Mouse (Mus musculus) neutrophil, adult 5-6 weeks (primary cell): Measurements from ENCODE around the gene Gm21366. TPM values are rescaled to one million over a fixed set of nuclear protein-coding genes. Genes with fewer than 3 reads are reported as not detected.
"Not testable (repeated sequence)": the region's sequence is repeated elsewhere in the genome, so short reads cannot be mapped to it uniquely, and the experiment has no call there.

Experiments used
- ATAC-seq: fragments of 151-379, 151-347 bp; 2 replicates; pipeline ENCODE4 v1.8.0; 2017; ENCODE audit warnings: mild to moderate bottlenecking, moderate TSS enrichment; ENCODE audit not compliant: insufficient number of reproducible peaks, poor library complexity, low FRiP score, severe bottlenecking; ENCODE audit errors: extremely low read depth
- total RNA-seq: library from RNA; stranded (forward); fragments of 200-1000 nt; gene quantifications from 2 replicates; pipeline ENCODE4 v1.2.3, GENCODE M21; 2017

Gene Gm21366
- not detected in 2 replicates for total RNA-seq

DNA sequence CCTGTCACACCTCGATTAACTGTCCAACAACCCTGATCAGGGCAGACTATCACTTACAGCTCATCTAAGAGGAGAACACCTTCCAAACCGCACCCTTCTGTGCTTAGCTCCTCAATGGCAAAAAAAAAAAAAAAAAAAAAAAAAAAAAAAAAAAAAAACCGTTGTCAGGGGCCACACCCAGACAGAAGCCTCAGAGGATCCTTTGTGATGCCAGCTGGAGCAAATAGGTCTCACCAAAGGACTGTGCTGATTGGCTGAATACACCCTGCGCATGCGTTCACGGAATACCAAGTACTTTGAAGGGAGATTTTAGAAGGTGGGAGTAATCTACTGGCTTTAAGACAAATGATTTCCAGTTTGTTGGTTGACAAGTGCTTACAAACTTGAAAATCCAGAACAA is at the start of gene Gm21366:
Gene Gm21366 (minus strand): TSS at position 101 of the 400 bp plus-strand sequence.
- ATAC-seq = not testable (repeated sequence)
